Mouse (Mus musculus) CH12F3 (cell line): ENCODE data around the gene Cct4.

ENCODE experiments used
- in situ Hi-C: fragments of 300-500 bp; cut with MboI; formaldehyde crosslinking; loops from 2 replicates; pipeline ENCODE4 v1.14.3; 2020; ENCODE audit warnings: low sequenced_read_pairs

Cct4 gene

GRCm38 (mm10) chr11:23023155-23023554, 32.8 kb downstream of the Cct4 start:
- in situ Hi-C loops, result no loop called here

- in situ Hi-C loops, result no loop called here
These were observed 33.9 kb downstream of the Cct4 start for GRCm38 (mm10) chr11:23024169-23024568.

GRCm38 (mm10) chr11:23028957-23029356, 38.6 kb downstream of the Cct4 start:
- in situ Hi-C loops, result no loop called here

GRCm38 (mm10) chr11:23029399-23029798, 39.1 kb downstream of the Cct4 start:
- in situ Hi-C loops, result no loop called here

GRCm38 (mm10) chr11:23047252-23047651, 56.9 kb downstream of the Cct4 start:
- in situ Hi-C loops, result no loop called here

- in situ Hi-C loops, result no loop called here
These were observed 57.6 kb downstream of the Cct4 start for GRCm38 (mm10) chr11:23047663-23048582.

GRCm38 (mm10) chr11:23049642-23050041, 59.3 kb downstream of the Cct4 start:
- in situ Hi-C loops, result no loop called here

GRCm38 (mm10) chr11:23052353-23052752, 62.0 kb downstream of the Cct4 start:
- in situ Hi-C loops, result no loop called here
